Mouse (Mus musculus) liver, embryonic 13.5 days (tissue): ENCODE data around the gene Gm11938. TPM values are rescaled to one million over a fixed set of nuclear protein-coding genes. Genes with fewer than 3 reads are reported as not detected.
A peak's percentile ranks its signal among the peaks of the same experiment; 100 is the strongest.
"Not testable (repeated sequence)": the region's sequence is repeated elsewhere in the genome, so short reads cannot be mapped to it uniquely, and the experiment has no call there.

ENCODE experiments used
- ATAC-seq: fragments of 200-750 bp; cut with Nextera tagmentation; 2 replicates; pipeline ENCODE4 v1.8.0; 2017; ENCODE audit warnings: low read depth, mild to moderate bottlenecking, moderate number of reproducible peaks, moderate library complexity
- DNase-seq: peaks from one replicate; pipeline ENCODE4 v3.0.0; 2022
- H3K27ac ChIP-seq: fragments of 300-500 bp; sonication (generic); 2 replicates; pipeline ENCODE4 v1.5.1; 2015; ENCODE audit warnings: moderate library complexity, mild to moderate bottlenecking, inconsistent platforms
- H3K27me3 ChIP-seq: fragments of 300-500 bp; sonication (generic); 2 replicates; pipeline ENCODE4 v1.6.1; 2015; ENCODE audit warnings: mild to moderate bottlenecking, inconsistent platforms
- H3K36me3 ChIP-seq: fragments of 300-500 bp; sonication (generic); 2 replicates; pipeline ENCODE4 v1.6.1; 2015; ENCODE audit warnings: mild to moderate bottlenecking, inconsistent platforms
- H3K4me1 ChIP-seq: fragments of 300-500 bp; sonication (generic); replicated peaks from 2 replicates; pipeline ENCODE4 v1.6.1; 2015; ENCODE audit warnings: inconsistent platforms
- H3K4me2 ChIP-seq: fragments of 300-500 bp; sonication (generic); 2 replicates; pipeline ENCODE4 v1.6.1; 2015; ENCODE audit warnings: inconsistent platforms, mild to moderate bottlenecking, moderate library complexity
- H3K4me3 ChIP-seq: fragments of 300-500 bp; sonication (generic); replicated peaks from 2 replicates; pipeline ENCODE4 v1.5.1; 2015; ENCODE audit warnings: mild to moderate bottlenecking, inconsistent platforms
- H3K9ac ChIP-seq: fragments of 300-500 bp; sonication (generic); 2 replicates; pipeline ENCODE4 v1.6.1; 2015; ENCODE audit warnings: mild to moderate bottlenecking, inconsistent platforms
- H3K9me3 ChIP-seq: fragments of 300-500 bp; sonication (generic); replicated peaks from 2 replicates; pipeline ENCODE4 v1.6.1; 2016; ENCODE audit warnings: inconsistent platforms
- WGBS: fragments of 180-500 bp; shearing (Covaris S2); methylation state at CpG from one replicate; pipeline ENCODE4 v1.1.7; 2015; ENCODE audit not compliant: insufficient replicate concordance; 5-methylcytosine and 5-hydroxymethylcytosine counted together
- polyA plus RNA-seq: library from polyadenylated mRNA; unstranded; fragments of >200 nt; fragmentation: Nextera tagmentation; extraction: Ambion mirVana; gene quantifications from 2 replicates; pipeline ENCODE4 v1.2.1, GENCODE M21; 2015

The Gm11938 gene
- polyA plus RNA-seq, 1 experiment from 2014 or later, result not detected

DNA sequence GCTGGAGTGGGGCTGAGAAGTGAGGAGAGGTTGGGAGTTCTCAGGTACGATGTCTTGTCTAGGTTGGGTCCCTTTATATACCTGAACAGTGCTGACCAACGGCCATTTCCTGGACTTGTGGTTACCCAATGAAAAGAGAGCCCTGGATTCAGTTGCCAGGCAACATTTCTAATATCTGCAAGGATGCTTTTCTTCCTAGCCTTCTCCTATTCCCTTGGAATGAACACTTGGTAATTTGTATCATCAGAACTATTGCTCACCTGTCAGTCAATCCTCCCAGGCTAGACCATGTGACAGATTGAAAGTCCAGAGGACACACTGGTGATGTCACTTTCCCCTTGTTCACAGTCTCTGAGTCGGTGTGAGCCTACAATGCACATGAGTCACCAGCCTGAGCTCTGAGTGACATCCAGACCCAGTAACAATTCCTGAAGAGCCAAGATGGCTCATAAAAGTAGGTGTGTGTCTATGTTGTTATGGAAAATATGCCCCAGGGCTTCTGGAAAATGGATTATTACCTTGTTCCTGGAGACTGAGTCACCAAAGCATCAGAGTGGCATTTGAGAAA is 11.8 kb upstream of the Gm11938 start, which contains the start of gene Krtap2-4:
TSS of gene Krtap2-4 (minus strand) at position 51 of the 568 bp plus-strand sequence.
- ATAC-seq, result no peak

GRCm38 (mm10) chr11:99610089-99610488 is 7.0 kb upstream of the Gm11938 start, which contains the start of gene Gm11937:
Gm11937 (minus strand) TSS chr11:99610189.
- not testable (repeated sequence) for H3K27me3 ChIP-seq, H3K4me1 ChIP-seq, H3K4me2 ChIP-seq, H3K27ac ChIP-seq, H3K9me3 ChIP-seq, H3K4me3 ChIP-seq, H3K9ac ChIP-seq, DNase-seq, ATAC-seq, H3K36me3 ChIP-seq
- 48% methylated on average over 1 of the region's 2 CpGs for WGBS

More for the DNA sequence above, 11.8 kb upstream of the Gm11938 start, which contains the start of gene Krtap2-4:
- Histone ChIP-seq H3K4me2 (no peak within 1 kb of the TSS), H3K9me3 (no peaks in the 10 kb centered on the region), H3K27ac (no peak within 1 kb of the TSS), H3K36me3 (no peaks in the 10 kb centered on the region), H3K4me3 (no peak within 1 kb of the TSS), H3K4me1 (no peaks in the 10 kb centered on the region), H3K27me3 (no peaks in the 10 kb centered on the region), H3K9ac (no peak within 1 kb of the TSS)
- WGBS, result 45% methylated on average over 3 of the region's 3 CpGs
- no peak for DNase-seq

- Histone ChIP-seq H3K4me2 (no peak overlapping the region), H3K9ac (no peak overlapping the region), H3K27me3 (no peaks in the 10 kb centered on the region), H3K36me3 (no peaks in the 10 kb centered on the region), H3K27ac (no peak overlapping the region), H3K9me3 (no peaks in the 10 kb centered on the region), H3K4me3 (no peak overlapping the region), H3K4me1 (no peaks in the 10 kb centered on the region)
- ATAC-seq (no peak), DNase-seq (no peak)
- WGBS, result 43% methylated on average over 1 of the region's 1 CpGs
Observed at GRCm38 (mm10) chr11:99609126-99609525, 6.0 kb upstream of the Gm11938 start.

- not testable (repeated sequence) for H3K4me3 ChIP-seq, H3K4me1 ChIP-seq, H3K27ac ChIP-seq, H3K9ac ChIP-seq, H3K9me3 ChIP-seq, DNase-seq, H3K4me2 ChIP-seq, ATAC-seq, H3K36me3 ChIP-seq, H3K27me3 ChIP-seq
- WGBS, result 67% methylated on average over 6 of the region's 6 CpGs
Observed at GRCm38 (mm10) chr11:99597742-99598141, 5.4 kb downstream of the Gm11938 start, which contains the start of gene Krtap9-3. Krtap9-3 (minus strand) TSS chr11:99598105.

DNA sequence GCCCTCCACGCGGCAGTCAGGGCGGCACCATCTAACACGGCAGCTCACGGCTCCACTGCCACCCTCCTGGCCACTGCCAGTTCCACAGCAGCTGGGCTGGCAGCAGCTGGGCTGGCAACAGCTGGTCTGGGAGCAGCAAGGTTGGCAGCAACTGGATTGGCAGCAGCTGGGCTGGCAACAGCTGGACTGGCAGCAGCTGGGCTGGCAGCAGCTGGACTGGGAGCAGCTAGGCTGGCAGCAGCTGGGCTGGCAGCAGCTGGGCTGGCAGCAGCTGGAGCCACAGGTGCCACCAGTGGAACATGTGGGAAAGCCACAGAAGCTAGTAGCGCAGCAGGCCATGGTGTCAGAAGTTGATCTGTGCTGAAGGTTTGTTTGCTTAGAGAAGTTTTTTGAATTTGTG is 12.1 kb downstream of the Gm11938 start, which contains the start of gene Krtap1-3:
TSS of gene Krtap1-3 (minus strand) at position 359 of the 400 bp plus-strand sequence.
- Histone ChIP-seq H3K4me3 (no peak within 1 kb of the TSS), H3K9me3 (no peaks in the 10 kb centered on the region), H3K27me3 (no peaks in the 10 kb centered on the region), H3K27ac (no peak within 1 kb of the TSS), H3K4me1 (no peaks in the 10 kb centered on the region), H3K4me2 (no peak within 1 kb of the TSS), H3K36me3 (no peaks in the 10 kb centered on the region), H3K9ac (no peak within 1 kb of the TSS)
- ATAC-seq (no peak), DNase-seq (no peak)
- 75% methylated on average over 6 of the region's 6 CpGs for WGBS

GRCm38 (mm10) chr11:99585096-99585495 is 18.0 kb downstream of the Gm11938 start:
- no peak for ATAC-seq
- Histone ChIP-seq H3K27me3 (no peaks in the 10 kb centered on the region), H3K36me3 (no peaks in the 10 kb centered on the region), H3K4me1 (no peaks in the 10 kb centered on the region), H3K4me3 (no peak overlapping the region), H3K4me2 (no peak overlapping the region), H3K9ac (no peak overlapping the region), H3K27ac (no peak overlapping the region), H3K9me3 (no peaks in the 10 kb centered on the region)
- 74% methylated on average over 7 of the region's 7 CpGs for WGBS
- no peak for DNase-seq

DNA sequence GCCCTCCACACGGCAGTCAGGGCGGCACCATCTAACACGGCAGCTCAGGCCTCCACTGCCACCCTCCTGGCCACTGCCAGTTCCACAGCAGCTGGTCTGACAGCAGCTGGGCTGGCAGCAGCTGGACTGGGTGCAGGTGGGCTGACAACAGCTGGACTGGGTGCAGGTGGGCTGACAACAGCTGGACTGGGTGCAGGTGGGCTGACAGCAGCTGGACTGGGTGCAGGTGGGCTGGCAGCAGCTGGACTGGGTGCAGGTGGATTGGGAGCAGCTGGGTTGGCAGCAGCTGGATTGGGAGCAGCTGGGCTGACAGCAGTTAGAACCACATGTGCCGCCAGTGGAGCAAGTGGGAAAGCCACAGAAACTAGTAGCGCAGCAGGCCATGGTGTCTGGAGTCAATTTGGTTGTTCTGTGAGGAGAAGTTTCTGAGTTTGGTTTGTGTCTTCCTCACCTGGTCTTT is 19.8 kb downstream of the Gm11938 start, which contains the start of gene Krtap1-4:
TSS of gene Krtap1-4 (minus strand) at position 410 of the 460 bp plus-strand sequence.
- Histone ChIP-seq H3K4me3 (no peak within 1 kb of the TSS), H3K4me1 (no peaks in the 10 kb centered on the region), H3K27me3 (no peaks in the 10 kb centered on the region), H3K36me3 (no peaks in the 10 kb centered on the region), H3K9me3 (no peaks in the 10 kb centered on the region), H3K9ac (no peak within 1 kb of the TSS), H3K4me2 (no peak within 1 kb of the TSS), H3K27ac (no peak within 1 kb of the TSS)
- WGBS, result 62% methylated on average over 5 of the region's 5 CpGs
- ATAC-seq (no peak), DNase-seq (no peak)

DNA sequence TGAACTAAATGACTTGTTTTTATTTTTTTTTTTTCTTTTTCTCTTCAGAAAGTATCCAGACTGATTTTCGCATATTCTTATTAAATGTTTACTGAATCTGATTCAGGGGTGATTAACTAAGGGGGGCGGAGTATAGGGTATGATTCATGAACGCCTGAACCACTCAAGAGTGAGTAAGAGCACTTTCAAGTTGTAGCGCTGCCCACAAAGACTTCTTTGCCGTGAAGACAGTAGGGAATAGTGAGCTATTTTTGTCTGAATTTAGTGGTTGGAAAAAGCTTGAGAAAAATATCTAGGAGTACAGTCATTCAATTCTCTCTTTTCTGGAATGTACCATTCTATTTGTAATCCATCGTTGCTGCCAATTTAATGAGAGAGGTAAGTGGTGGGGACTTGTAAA is 21.5 kb downstream of the Gm11938 start:
- WGBS, result 63% methylated on average over 6 of the region's 6 CpGs
- no peak for ATAC-seq

DNA sequence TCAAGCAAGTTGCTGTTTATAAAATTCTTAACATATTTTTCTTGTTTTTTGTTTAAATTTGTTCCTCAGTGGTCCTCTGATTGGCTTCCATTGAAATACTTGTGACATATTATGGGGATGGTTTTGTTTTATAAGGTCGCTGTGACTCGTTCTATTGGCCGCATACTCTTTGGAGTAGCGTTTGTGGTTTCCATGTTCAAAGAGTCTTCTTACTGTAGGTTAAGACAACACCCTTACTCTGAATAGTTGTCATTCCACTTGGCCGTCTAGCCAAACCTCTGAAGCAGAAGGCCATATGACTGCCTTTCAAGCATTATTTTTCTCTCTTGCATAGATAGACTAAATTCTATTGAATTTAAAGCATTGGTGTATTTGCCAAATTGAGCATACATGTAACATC is 22.1 kb downstream of the Gm11938 start:
- H3K4me2 ChIP-seq, result no peak overlapping the region
- H3K9me3 ChIP-seq, result no peaks in the 10 kb centered on the region
- H3K36me3 ChIP-seq, result no peaks in the 10 kb centered on the region
- H3K4me1 ChIP-seq, result no peaks in the 10 kb centered on the region
- WGBS, result 72% methylated on average over 5 of the region's 5 CpGs
- H3K27me3 ChIP-seq, result no peaks in the 10 kb centered on the region
- no peak overlapping the region for H3K4me3 ChIP-seq
- H3K9ac ChIP-seq, result no peak overlapping the region
- DNase-seq, result no peak
- H3K27ac ChIP-seq, result no peak overlapping the region
- ATAC-seq, result no peak

More for the DNA sequence above, 21.5 kb downstream of the Gm11938 start:
- Histone ChIP-seq H3K36me3 (no peaks in the 10 kb centered on the region), H3K4me2 (no peak overlapping the region), H3K9me3 (no peaks in the 10 kb centered on the region), H3K4me3 (no peak overlapping the region), H3K9ac (no peak overlapping the region), H3K27ac (no peak overlapping the region), H3K27me3 (no peaks in the 10 kb centered on the region), H3K4me1 (no peaks in the 10 kb centered on the region)
- no peak for DNase-seq

DNA sequence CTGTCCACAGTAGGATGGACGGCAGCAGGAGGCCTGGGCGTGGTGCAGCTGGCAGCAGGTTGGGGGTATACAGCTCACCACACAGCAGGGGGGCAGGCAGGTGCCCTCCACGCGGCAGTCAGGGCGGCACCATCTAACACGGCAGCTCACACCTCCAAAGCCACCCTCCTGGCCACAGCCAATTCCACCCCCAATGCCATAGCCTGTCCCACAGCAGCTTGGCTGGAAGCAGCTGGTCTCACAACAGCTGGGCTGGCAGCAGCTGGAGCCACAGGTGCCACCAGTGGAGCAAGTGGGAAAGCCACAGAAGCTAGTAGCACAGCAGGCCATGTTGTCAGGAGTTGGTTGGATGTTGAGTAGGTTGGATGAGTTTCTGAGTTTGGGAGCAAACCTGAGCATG is 22.5 kb downstream of the Gm11938 start, which contains the start of gene Krtap1-5:
TSS of gene Krtap1-5 (minus strand) at position 381 of the 400 bp plus-strand sequence.
- H3K4me3 ChIP-seq, result no peak within 1 kb of the TSS
- H3K36me3 ChIP-seq, result no peaks in the 10 kb centered on the region
- no peak within 1 kb of the TSS for H3K4me2 ChIP-seq
- no peaks in the 10 kb centered on the region for H3K9me3 ChIP-seq
- ATAC-seq (no peak), DNase-seq (no peak)
- H3K4me1 ChIP-seq, result no peaks in the 10 kb centered on the region
- no peak within 1 kb of the TSS for H3K27ac ChIP-seq
- WGBS, result 72% methylated on average over 6 of the region's 6 CpGs
- H3K9ac ChIP-seq, result no peak within 1 kb of the TSS
- no peaks in the 10 kb centered on the region for H3K27me3 ChIP-seq

DNA sequence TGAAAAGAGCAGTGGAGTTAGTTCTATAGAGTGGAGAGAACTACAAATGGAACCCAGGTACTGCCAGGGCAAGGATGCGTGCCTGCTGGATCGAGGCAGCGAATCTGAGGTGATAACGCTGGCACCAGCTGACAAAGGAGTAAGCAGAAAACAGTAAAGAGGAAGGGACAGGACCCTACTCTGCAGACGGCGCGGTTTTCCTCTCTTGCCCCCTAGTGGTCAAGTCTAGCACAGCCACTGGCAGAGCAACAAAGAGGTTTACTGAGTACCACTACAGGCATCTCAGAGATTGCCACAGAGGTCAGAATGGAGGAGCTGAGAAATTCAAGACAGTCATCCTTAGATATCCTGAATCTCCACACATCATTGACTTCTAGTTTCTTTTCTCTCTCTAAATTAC is 29.0 kb downstream of the Gm11938 start:
- H3K4me2 ChIP-seq, result no peak overlapping the region
- no peaks in the 10 kb centered on the region for H3K4me1 ChIP-seq
- 5% methylated on average over 7 of the region's 7 CpGs for WGBS
- H3K36me3 ChIP-seq, result no peaks in the 10 kb centered on the region
- no peaks in the 10 kb centered on the region for H3K9me3 ChIP-seq
- no peak for ATAC-seq
- H3K27me3 ChIP-seq, result no peaks in the 10 kb centered on the region
- DNase-seq, result peak; percentile 9
- no peak overlapping the region for H3K27ac ChIP-seq
- H3K4me3 ChIP-seq, result no peak overlapping the region
- H3K9ac ChIP-seq, result no peak overlapping the region

GRCm38 (mm10) chr11:99573164-99573563 is 29.9 kb downstream of the Gm11938 start:
- Histone ChIP-seq H3K4me3 (no peak overlapping the region), H3K27me3 (no peaks in the 10 kb centered on the region), H3K9ac (no peak overlapping the region), H3K27ac (no peak overlapping the region), H3K4me1 (no peaks in the 10 kb centered on the region), H3K36me3 (no peaks in the 10 kb centered on the region), H3K4me2 (no peak overlapping the region), H3K9me3 (no peaks in the 10 kb centered on the region)
- WGBS, result 60% methylated on average over 4 of the region's 4 CpGs
- no peak for ATAC-seq
- no peak for DNase-seq
